Mouse (Mus musculus): Measurements from ENCODE around the gene Pip5k1a. TPM values are rescaled to one million over a fixed set of nuclear protein-coding genes. Genes with fewer than 3 reads are reported as not detected.
A peak's percentile ranks its signal among the peaks of the same experiment; 100 is the strongest.
"Not testable (repeated sequence)": the region's sequence is repeated elsewhere in the genome, so short reads cannot be mapped to it uniquely, and the experiment has no call there.

Gene Pip5k1a
- polyA plus RNA-seq, 1 experiment from 2014 or later: 17.9 TPM

- Histone ChIP-seq H3K27me3 (ENCODE audit: control insufficient read depth, insufficient read depth, low read length) (no peaks in the 10 kb centered on the region), H3K4me3 (ENCODE audit: low read length) (no peak overlapping the region), H3K9me3 (replicated peaks; ENCODE audit: control insufficient read depth, low read length) (no peaks in the 10 kb centered on the region), H3K9ac (ENCODE audit: low read length) (no peak overlapping the region), H3K4me1 (ENCODE audit: control insufficient read depth, insufficient read depth, low read length) (peaks cover 9% of the 10 kb centered on the region), H3K36me3 (ENCODE audit: control insufficient read depth, insufficient read depth) (peaks cover 4% of the 10 kb centered on the region; the same call in 1 of the 2 replicates), H3K4me2 (ENCODE audit: low read depth, low read length) (peak overlapping the region; percentile 3), H3K27ac (ENCODE audit: low read length) (no peak overlapping the region)
- WGBS: 59% methylated on average over 25 of the region's 25 CpGs
- ATAC-seq (replicated peaks; ENCODE audit: extremely low read depth, insufficient read depth, low FRiP score): no peak
Observed at GRCm38 (mm10) chr3:95139586-95140288, 33.0 kb upstream of the Pip5k1a start.

GRCm38 (mm10) chr3:95136336-95136735 lies 29.6 kb upstream of the Pip5k1a start:
- no peaks in the 10 kb centered on the region for H3K9me3 ChIP-seq (replicated peaks; ENCODE audit: control insufficient read depth, low read length)
- H3K9ac ChIP-seq (ENCODE audit: low read length): no peak overlapping the region
- 85% methylated on average over 3 of the region's 3 CpGs for WGBS
- H3K27ac ChIP-seq (ENCODE audit: low read length): no peak overlapping the region
- no peak overlapping the region for H3K4me2 ChIP-seq (ENCODE audit: low read depth, low read length)
- H3K36me3 ChIP-seq (ENCODE audit: control insufficient read depth, insufficient read depth): peaks cover 4% of the 10 kb centered on the region; the same call in 1 of the 2 replicates
- H3K4me1 ChIP-seq (ENCODE audit: control insufficient read depth, insufficient read depth, low read length): peaks cover 13% of the 10 kb centered on the region
- no peak overlapping the region for H3K4me3 ChIP-seq (ENCODE audit: low read length)
- H3K27me3 ChIP-seq (ENCODE audit: control insufficient read depth, insufficient read depth, low read length): no peaks in the 10 kb centered on the region
- ATAC-seq (replicated peaks; ENCODE audit: extremely low read depth, insufficient read depth, low FRiP score): no peak

GRCm38 (mm10) chr3:95135433-95136052 lies 28.8 kb upstream of the Pip5k1a start:
- ATAC-seq (replicated peaks; ENCODE audit: extremely low read depth, insufficient read depth, low FRiP score): no peak
- H3K4me2 ChIP-seq (ENCODE audit: low read depth, low read length): peak overlapping the region; percentile 69
- peaks cover 13% of the 10 kb centered on the region for H3K4me1 ChIP-seq (ENCODE audit: control insufficient read depth, insufficient read depth, low read length)
- no peaks in the 10 kb centered on the region for H3K27me3 ChIP-seq (ENCODE audit: control insufficient read depth, insufficient read depth, low read length)
- no peaks in the 10 kb centered on the region for H3K9me3 ChIP-seq (replicated peaks; ENCODE audit: control insufficient read depth, low read length)
- no peak overlapping the region for H3K27ac ChIP-seq (ENCODE audit: low read length)
- 72% methylated on average over 7 of the region's 7 CpGs for WGBS
- H3K9ac ChIP-seq (ENCODE audit: low read length): no peak overlapping the region
- H3K36me3 ChIP-seq (ENCODE audit: control insufficient read depth, insufficient read depth): peaks cover 4% of the 10 kb centered on the region; the same call in 1 of the 2 replicates
- H3K4me3 ChIP-seq (ENCODE audit: low read length): peak overlapping the region; percentile 49

- ATAC-seq (replicated peaks; ENCODE audit: extremely low read depth, insufficient read depth, low FRiP score): no peak
Observed at GRCm38 (mm10) chr3:95135023-95135422, 28.3 kb upstream of the Pip5k1a start.

GRCm38 (mm10) chr3:95134133-95134532 lies 27.4 kb upstream of the Pip5k1a start:
- not testable (repeated sequence) for H3K9ac ChIP-seq (ENCODE audit: low read length); H3K27me3 ChIP-seq (ENCODE audit: control insufficient read depth, insufficient read depth, low read length); H3K27ac ChIP-seq (ENCODE audit: low read length); H3K4me2 ChIP-seq (ENCODE audit: low read depth, low read length); H3K9me3 ChIP-seq (replicated peaks; ENCODE audit: control insufficient read depth, low read length); H3K36me3 ChIP-seq (ENCODE audit: control insufficient read depth, insufficient read depth)
- WGBS: no CpG with 5 or more reads among the region's 12 CpGs
- H3K4me1 ChIP-seq (ENCODE audit: control insufficient read depth, insufficient read depth, low read length): peaks cover 15% of the 10 kb centered on the region
- peak; percentile 23 for ATAC-seq (replicated peaks; ENCODE audit: extremely low read depth, insufficient read depth, low FRiP score)
- peak overlapping the region; percentile 89; the same call in 1 of the 2 replicates for H3K4me3 ChIP-seq (ENCODE audit: low read length)

More at GRCm38 (mm10) chr3:95135023-95135422, 28.3 kb upstream of the Pip5k1a start:
- H3K4me2 ChIP-seq (ENCODE audit: low read depth, low read length): peak overlapping the region; percentile 69
- H3K27me3 ChIP-seq (ENCODE audit: control insufficient read depth, insufficient read depth, low read length): no peaks in the 10 kb centered on the region
- H3K9ac ChIP-seq (ENCODE audit: low read length): peak overlapping the region; percentile 59
- WGBS: 12% methylated on average over 6 of the region's 6 CpGs
- H3K36me3 ChIP-seq (ENCODE audit: control insufficient read depth, insufficient read depth): peaks cover 3% of the 10 kb centered on the region; the same call in 1 of the 2 replicates
- peak overlapping the region; percentile 49 for H3K4me3 ChIP-seq (ENCODE audit: low read length)
- H3K9me3 ChIP-seq (replicated peaks; ENCODE audit: control insufficient read depth, low read length): no peaks in the 10 kb centered on the region
- peaks cover 13% of the 10 kb centered on the region for H3K4me1 ChIP-seq (ENCODE audit: control insufficient read depth, insufficient read depth, low read length)
- H3K27ac ChIP-seq (ENCODE audit: low read length): no peak overlapping the region

GRCm38 (mm10) chr3:95133680-95134101 lies 27.0 kb upstream of the Pip5k1a start, which contains the start of the genes Scnm1 and Lysmd1:
Gene Scnm1, minus strand, starts transcription at chr3:95134011.
Gene Lysmd1, plus strand, starts transcription at chr3:95134088.
- Histone ChIP-seq H3K4me2 (ENCODE audit: low read depth, low read length) (peak within 1 kb of the TSS; percentile 90), H3K4me1 (ENCODE audit: control insufficient read depth, insufficient read depth, low read length) (peaks cover 17% of the 10 kb centered on the region), H3K4me3 (ENCODE audit: low read length) (peak within 1 kb of the TSS; percentile 89), H3K9ac (ENCODE audit: low read length) (peak within 1 kb of the TSS; percentile 81), H3K27me3 (ENCODE audit: control insufficient read depth, insufficient read depth, low read length) (no peaks in the 10 kb centered on the region), H3K27ac (ENCODE audit: low read length) (peak within 1 kb of the TSS; percentile 84), H3K36me3 (ENCODE audit: control insufficient read depth, insufficient read depth) (peaks cover 8% of the 10 kb centered on the region), H3K9me3 (replicated peaks; ENCODE audit: control insufficient read depth, low read length) (no peaks in the 10 kb centered on the region)
- peak; percentile 89 for ATAC-seq (replicated peaks; ENCODE audit: extremely low read depth, insufficient read depth, low FRiP score)
- WGBS: under 1% methylated on average over 20 of the region's 20 CpGs

GRCm38 (mm10) chr3:95133176-95133575 lies 26.4 kb upstream of the Pip5k1a start:
- Histone ChIP-seq H3K36me3 (ENCODE audit: control insufficient read depth, insufficient read depth) (peaks cover 8% of the 10 kb centered on the region), H3K4me2 (ENCODE audit: low read depth, low read length) (peak overlapping the region; percentile 90), H3K4me1 (ENCODE audit: control insufficient read depth, insufficient read depth, low read length) (peaks cover 17% of the 10 kb centered on the region), H3K9ac (ENCODE audit: low read length) (peak overlapping the region; percentile 81), H3K27me3 (ENCODE audit: control insufficient read depth, insufficient read depth, low read length) (no peaks in the 10 kb centered on the region), H3K4me3 (ENCODE audit: low read length) (peak overlapping the region; percentile 89), H3K27ac (ENCODE audit: low read length) (peak overlapping the region; percentile 84; the same call in 1 of the 2 replicates), H3K9me3 (replicated peaks; ENCODE audit: control insufficient read depth, low read length) (no peaks in the 10 kb centered on the region)
- no peak for ATAC-seq (replicated peaks; ENCODE audit: extremely low read depth, insufficient read depth, low FRiP score)
- WGBS: 48% methylated on average over 11 of the region's 11 CpGs

- not testable (repeated sequence) for H3K9ac ChIP-seq (ENCODE audit: low read length); ATAC-seq (replicated peaks; ENCODE audit: extremely low read depth, insufficient read depth, low FRiP score); H3K4me2 ChIP-seq (ENCODE audit: low read depth, low read length); H3K27me3 ChIP-seq (ENCODE audit: control insufficient read depth, insufficient read depth, low read length); H3K36me3 ChIP-seq (ENCODE audit: control insufficient read depth, insufficient read depth); H3K27ac ChIP-seq (ENCODE audit: low read length); H3K9me3 ChIP-seq (replicated peaks; ENCODE audit: control insufficient read depth, low read length); H3K4me3 ChIP-seq (ENCODE audit: low read length)
- 93% methylated on average over 2 of the region's 2 CpGs for WGBS
- peaks cover 17% of the 10 kb centered on the region for H3K4me1 ChIP-seq (ENCODE audit: control insufficient read depth, insufficient read depth, low read length)
Observed at GRCm38 (mm10) chr3:95132389-95132788, 25.7 kb upstream of the Pip5k1a start.

- WGBS: 83% methylated on average over 5 of the region's 5 CpGs
- H3K27ac ChIP-seq (ENCODE audit: low read length): no peak overlapping the region
- no peaks in the 10 kb centered on the region for H3K27me3 ChIP-seq (ENCODE audit: control insufficient read depth, insufficient read depth, low read length)
- H3K4me2 ChIP-seq (ENCODE audit: low read depth, low read length): no peak overlapping the region
- no peak for ATAC-seq (replicated peaks; ENCODE audit: extremely low read depth, insufficient read depth, low FRiP score)
- H3K4me1 ChIP-seq (ENCODE audit: control insufficient read depth, insufficient read depth, low read length): peaks cover 15% of the 10 kb centered on the region
- H3K36me3 ChIP-seq (ENCODE audit: control insufficient read depth, insufficient read depth): peaks cover 8% of the 10 kb centered on the region
- H3K9ac ChIP-seq (ENCODE audit: low read length): no peak overlapping the region
- H3K9me3 ChIP-seq (replicated peaks; ENCODE audit: control insufficient read depth, low read length): no peaks in the 10 kb centered on the region
- H3K4me3 ChIP-seq (ENCODE audit: low read length): no peak overlapping the region
Observed at GRCm38 (mm10) chr3:95130081-95130480, 23.4 kb upstream of the Pip5k1a start.
